Mouse (Mus musculus): ENCODE measurements around the gene Gm6899. TPM values are rescaled to one million over a fixed set of nuclear protein-coding genes. Genes with fewer than 3 reads are reported as not detected.

Gene Gm6899
- total RNA-seq (2023): not detected

GRCm38 (mm10) chr11:26593061-26594059, at the start of gene Gm6899, which contains the start of gene Vrk2:
Gm6899 (plus strand) TSS chr11:26593241.
Vrk2 (minus strand) TSS chr11:26593999.

Other genes with a start within 250 kb of the Gm6899 start
- 17.5 TPM for gene Fancl, start 207.1 kb upstream of the Gm6899 start, total RNA-seq (2023)
- gene Vrk2, start 758 bp downstream of the Gm6899 start, total RNA-seq (2023): 39.4 TPM

All from CD4-positive naive resting alpha-beta T cell, adult 76 days (primary cell).